Mouse (Mus musculus) limb, embryonic 13.5 days (tissue): ENCODE measurements at regions not wholly inside any gene's neighbourhood (a gene's known extent, or its start where the extent isn't known, plus 50 kb on each side); places are given as distances from the start of the nearest gene placed in this dataset.

Source experiments
- ATAC-seq: fragments of 200-750 bp; cut with Nextera tagmentation; 2 replicates; pipeline ENCODE4 v1.8.0; 2017; ENCODE audit warnings: low read depth, moderate number of reproducible peaks, moderate TSS enrichment; ENCODE audit not compliant: low FRiP score
- H3K27ac ChIP-seq: fragments of 300-500 bp; sonication (generic); 2 replicates; pipeline ENCODE4 v1.5.1; 2015; ENCODE audit warnings: inconsistent platforms, mild to moderate bottlenecking, moderate library complexity
- H3K27me3 ChIP-seq: fragments of 300-500 bp; sonication (generic); 2 replicates; pipeline ENCODE4 v1.6.1; 2015; ENCODE audit warnings: mild to moderate bottlenecking, inconsistent platforms
- H3K36me3 ChIP-seq: fragments of 300-500 bp; sonication (generic); 2 replicates; pipeline ENCODE4 v1.6.1; 2015; ENCODE audit warnings: inconsistent platforms, mild to moderate bottlenecking, moderate library complexity
- H3K4me1 ChIP-seq: fragments of 300-500 bp; sonication (generic); 2 replicates; pipeline ENCODE4 v1.6.1; 2015; ENCODE audit warnings: inconsistent platforms
- H3K4me2 ChIP-seq: fragments of 300-500 bp; sonication (generic); replicated peaks from 2 replicates; pipeline ENCODE4 v1.6.1; 2015; ENCODE audit warnings: inconsistent platforms, mild to moderate bottlenecking, moderate library complexity
- H3K4me3 ChIP-seq: fragments of 300-500 bp; sonication (generic); 2 replicates; pipeline ENCODE4 v1.5.1; 2015; ENCODE audit warnings: moderate library complexity, mild to moderate bottlenecking, inconsistent platforms
- H3K9ac ChIP-seq: fragments of 300-500 bp; sonication (generic); 2 replicates; pipeline ENCODE4 v1.6.1; 2015; ENCODE audit warnings: mild to moderate bottlenecking, inconsistent platforms
- H3K9me3 ChIP-seq: fragments of 300-500 bp; sonication (generic); 2 replicates; pipeline ENCODE4 v1.6.1; 2016; ENCODE audit warnings: inconsistent platforms
- WGBS: fragments of 180-500 bp; shearing (Covaris S2); methylation state at CpG from one replicate; pipeline ENCODE4 v1.1.7; 2015; 5-methylcytosine and 5-hydroxymethylcytosine counted together

GRCm38 (mm10) chr3:135001270-135001669 lies 172.5 kb downstream of the Tacr3 start:
- H3K4me3 ChIP-seq = no peak overlapping the region
- H3K27me3 ChIP-seq = no peaks in the 10 kb centered on the region
- no peaks in the 10 kb centered on the region for H3K4me1 ChIP-seq
- no peak overlapping the region for H3K9ac ChIP-seq
- H3K36me3 ChIP-seq = no peaks in the 10 kb centered on the region
- H3K9me3 ChIP-seq = no peaks in the 10 kb centered on the region
- no peak for ATAC-seq
- 84% methylated on average over 1 of the region's 1 CpGs for WGBS
- H3K4me2 ChIP-seq = no peak overlapping the region
- H3K27ac ChIP-seq = no peak overlapping the region

GRCm38 (mm10) chr3:135015784-135016183 lies 187.0 kb downstream of the Tacr3 start:
- no peak overlapping the region for H3K27ac ChIP-seq
- WGBS = 76% methylated on average over 4 of the region's 4 CpGs

GRCm38 (mm10) chr3:135024366-135024765 lies 188.0 kb upstream of the Cenpe start:
- H3K27ac ChIP-seq = no peak overlapping the region

More at GRCm38 (mm10) chr3:135015784-135016183, 187.0 kb downstream of the Tacr3 start:
- Histone ChIP-seq H3K27me3 (no peaks in the 10 kb centered on the region), H3K4me2 (no peak overlapping the region), H3K36me3 (no peaks in the 10 kb centered on the region), H3K4me3 (no peak overlapping the region), H3K4me1 (no peaks in the 10 kb centered on the region), H3K9ac (no peak overlapping the region), H3K9me3 (no peaks in the 10 kb centered on the region)
- no peak for ATAC-seq

GRCm38 (mm10) chr3:135024799-135025198 lies 187.5 kb upstream of the Cenpe start:
- Histone ChIP-seq H3K4me1 (no peaks in the 10 kb centered on the region), H3K9me3 (no peaks in the 10 kb centered on the region), H3K9ac (no peak overlapping the region), H3K27ac (no peak overlapping the region), H3K4me2 (no peak overlapping the region), H3K27me3 (no peaks in the 10 kb centered on the region), H3K4me3 (no peak overlapping the region), H3K36me3 (no peaks in the 10 kb centered on the region)
- ATAC-seq = no peak
- 85% methylated on average over 1 of the region's 1 CpGs for WGBS

More at GRCm38 (mm10) chr3:135024366-135024765, 188.0 kb upstream of the Cenpe start:
- Histone ChIP-seq H3K36me3 (no peaks in the 10 kb centered on the region), H3K4me3 (no peak overlapping the region), H3K9me3 (no peaks in the 10 kb centered on the region), H3K4me1 (no peaks in the 10 kb centered on the region), H3K4me2 (no peak overlapping the region), H3K27me3 (no peaks in the 10 kb centered on the region), H3K9ac (no peak overlapping the region)
- WGBS = 79% methylated on average over 2 of the region's 2 CpGs
- no peak for ATAC-seq

- H3K4me3 ChIP-seq = no peak overlapping the region
- H3K9me3 ChIP-seq = no peaks in the 10 kb centered on the region
- peaks cover 3% of the 10 kb centered on the region; the same call in 1 of the 2 replicates for H3K4me1 ChIP-seq
- no peak overlapping the region for H3K27ac ChIP-seq
- WGBS = 71% methylated on average over 2 of the region's 2 CpGs
- H3K36me3 ChIP-seq = no peaks in the 10 kb centered on the region
- no peaks in the 10 kb centered on the region for H3K27me3 ChIP-seq
- no peak overlapping the region for H3K4me2 ChIP-seq
- no peak overlapping the region for H3K9ac ChIP-seq
- ATAC-seq = peak; percentile 61
Observed at GRCm38 (mm10) chr3:135032483-135032882, 179.9 kb upstream of the Cenpe start.

- WGBS = 45% methylated on average over 1 of the region's 1 CpGs
Observed at GRCm38 (mm10) chr3:135037383-135037782, 175.0 kb upstream of the Cenpe start.

GRCm38 (mm10) chr3:135042195-135042594 lies 170.1 kb upstream of the Cenpe start:
- Histone ChIP-seq H3K27me3 (no peaks in the 10 kb centered on the region), H3K9me3 (no peaks in the 10 kb centered on the region), H3K9ac (no peak overlapping the region), H3K4me2 (no peak overlapping the region), H3K27ac (no peak overlapping the region), H3K4me1 (peaks cover 4% of the 10 kb centered on the region; the same call in 1 of the 2 replicates), H3K36me3 (no peaks in the 10 kb centered on the region), H3K4me3 (no peak overlapping the region)
- WGBS = 12% methylated on average over 4 of the region's 4 CpGs
- peak; percentile 49 for ATAC-seq

More at GRCm38 (mm10) chr3:135037383-135037782, 175.0 kb upstream of the Cenpe start:
- no peak overlapping the region for H3K4me3 ChIP-seq
- no peak overlapping the region for H3K27ac ChIP-seq
- H3K4me1 ChIP-seq = peaks cover 7% of the 10 kb centered on the region; the same call in 1 of the 2 replicates
- no peak for ATAC-seq
- no peaks in the 10 kb centered on the region for H3K9me3 ChIP-seq
- no peak overlapping the region for H3K4me2 ChIP-seq
- H3K36me3 ChIP-seq = no peaks in the 10 kb centered on the region
- H3K27me3 ChIP-seq = no peaks in the 10 kb centered on the region
- H3K9ac ChIP-seq = no peak overlapping the region

GRCm38 (mm10) chr3:135045769-135046277 lies 166.5 kb upstream of the Cenpe start:
- Histone ChIP-seq H3K4me3 (no peak overlapping the region), H3K27me3 (no peaks in the 10 kb centered on the region), H3K4me2 (no peak overlapping the region), H3K27ac (no peak overlapping the region), H3K9me3 (no peaks in the 10 kb centered on the region), H3K9ac (no peak overlapping the region), H3K36me3 (no peaks in the 10 kb centered on the region), H3K4me1 (peaks cover 4% of the 10 kb centered on the region; the same call in 1 of the 2 replicates)
- WGBS = 37% methylated on average over 3 of the region's 3 CpGs
- ATAC-seq = no peak

GRCm38 (mm10) chr3:135091487-135091886 lies 120.8 kb upstream of the Cenpe start:
- no peak for ATAC-seq
- Histone ChIP-seq H3K27me3 (no peaks in the 10 kb centered on the region), H3K4me1 (no peaks in the 10 kb centered on the region)

GRCm38 (mm10) chr3:135100901-135101586 lies 111.3 kb upstream of the Cenpe start:
- Histone ChIP-seq H3K4me1 (no peaks in the 10 kb centered on the region), H3K27me3 (no peaks in the 10 kb centered on the region), H3K4me3 (no peak overlapping the region), H3K4me2 (no peak overlapping the region), H3K27ac (no peak overlapping the region), H3K9ac (no peak overlapping the region), H3K36me3 (no peaks in the 10 kb centered on the region), H3K9me3 (no peaks in the 10 kb centered on the region)
- no peak for ATAC-seq
- 79% methylated on average over 8 of the region's 8 CpGs for WGBS

More at GRCm38 (mm10) chr3:135091487-135091886, 120.8 kb upstream of the Cenpe start:
- Histone ChIP-seq H3K4me3 (no peak overlapping the region), H3K36me3 (no peaks in the 10 kb centered on the region), H3K9ac (no peak overlapping the region), H3K9me3 (peaks cover 11% of the 10 kb centered on the region; the same call in 1 of the 2 replicates), H3K4me2 (no peak overlapping the region), H3K27ac (no peak overlapping the region)
